Mouse (Mus musculus) midbrain, embryonic 14.5 days (tissue): ENCODE data around the gene Rps6kb1. TPM values are rescaled to one million over a fixed set of nuclear protein-coding genes. Genes with fewer than 3 reads are reported as not detected.
"Not testable (repeated sequence)": the region's sequence is repeated elsewhere in the genome, so short reads cannot be mapped to it uniquely, and the experiment has no call there.

ENCODE experiments used
- ATAC-seq: fragments of 200-750 bp; cut with Nextera tagmentation; 2 replicates; pipeline ENCODE4 v1.8.0; 2017; ENCODE audit warnings: moderate number of reproducible peaks, moderate library complexity; ENCODE audit not compliant: low FRiP score, low TSS enrichment
- DNase-seq: peaks from one replicate; pipeline ENCODE4 v3.0.0-alpha.2; 2015
- H3K27ac ChIP-seq: fragments of 300-500 bp; sonication (generic); replicated peaks from 2 replicates; pipeline ENCODE4 v1.5.1; 2014; ENCODE audit warnings: mild to moderate bottlenecking, low read depth, low read length, moderate library complexity
- H3K27me3 ChIP-seq: fragments of 300-500 bp; sonication (generic); 2 replicates; pipeline ENCODE4 v1.6.1; 2014; ENCODE audit warnings: low read length, control low read depth, mixed read lengths; ENCODE audit not compliant: control insufficient read depth, insufficient read depth
- H3K36me3 ChIP-seq: fragments of 300-500 bp; sonication (generic); 2 replicates; pipeline ENCODE4 v1.6.1; 2014; ENCODE audit warnings: low read length, control low read depth; ENCODE audit not compliant: control insufficient read depth, insufficient read depth
- H3K4me1 ChIP-seq: fragments of 300-500 bp; sonication (generic); 2 replicates; pipeline ENCODE4 v1.6.1; 2014; ENCODE audit warnings: mild to moderate bottlenecking, antibody characterized with exemption, low read length, control low read depth; ENCODE audit not compliant: control insufficient read depth, insufficient read depth
- H3K4me2 ChIP-seq: fragments of 300-500 bp; sonication (generic); 2 replicates; pipeline ENCODE4 v1.6.1; 2014; ENCODE audit warnings: mild to moderate bottlenecking, low read length, moderate library complexity
- H3K4me3 ChIP-seq: fragments of 300-500 bp; sonication (generic); replicated peaks from 2 replicates; pipeline ENCODE4 v1.5.1; 2014; ENCODE audit warnings: low read depth, low read length
- H3K9ac ChIP-seq: fragments of 300-500 bp; sonication (generic); replicated peaks from 2 replicates; pipeline ENCODE4 v1.6.1; 2014; ENCODE audit warnings: mild to moderate bottlenecking, low read length, moderate library complexity
- H3K9me3 ChIP-seq: fragments of 300-500 bp; sonication (generic); 2 replicates; pipeline ENCODE4 v1.6.1; 2016; ENCODE audit warnings: low read length, control low read depth, mixed read lengths; ENCODE audit not compliant: control insufficient read depth
- WGBS: fragments of 180-500 bp; shearing (Covaris S2); extraction: QIAGEN DNeasy Blood & Tissue Kit; methylation state at CpG from one replicate; pipeline ENCODE4 v1.1.7; 2014; 5-methylcytosine and 5-hydroxymethylcytosine counted together
- polyA plus RNA-seq: library from polyadenylated mRNA; unstranded; fragments of >200 nt; fragmentation: Nextera tagmentation; extraction: Ambion mirVana; gene quantifications from 2 replicates; pipeline ENCODE4 v1.2.1, GENCODE M21; 2014

Gene Rps6kb1
- polyA plus RNA-seq, 1 experiment from 2014 or later: 47.8 TPM

GRCm38 (mm10) chr11:86538786-86539185 lies 5.8 kb downstream of the Rps6kb1 start:
- Histone ChIP-seq H3K36me3 (peaks cover under 1% of the 10 kb centered on the region; the same call in 1 of the 2 replicates), H3K9ac (no peak overlapping the region), H3K27ac (no peak overlapping the region), H3K4me2 (no peak overlapping the region), H3K4me3 (no peak overlapping the region), H3K9me3 (no peaks in the 10 kb centered on the region), H3K4me1 (peaks cover 5% of the 10 kb centered on the region), H3K27me3 (no peaks in the 10 kb centered on the region)
- no peak for DNase-seq
- 97% methylated on average over 4 of the region's 4 CpGs for WGBS
- ATAC-seq: no peak

- Histone ChIP-seq H3K36me3 (peaks cover 17% of the 10 kb centered on the region), H3K27me3 (no peaks in the 10 kb centered on the region), H3K27ac (no peak overlapping the region), H3K4me1 (no peaks in the 10 kb centered on the region), H3K9me3 (no peaks in the 10 kb centered on the region), H3K9ac (no peak overlapping the region), H3K4me2 (no peak overlapping the region), H3K4me3 (no peak overlapping the region)
- ATAC-seq: no peak
- no peak for DNase-seq
- WGBS: 97% methylated on average over 5 of the region's 5 CpGs
Measured at GRCm38 (mm10) chr11:86534201-86534910, 10.2 kb downstream of the Rps6kb1 start.

GRCm38 (mm10) chr11:86533302-86533701 lies 11.3 kb downstream of the Rps6kb1 start:
- not testable (repeated sequence) for H3K27me3 ChIP-seq, DNase-seq, H3K9me3 ChIP-seq, H3K4me3 ChIP-seq, H3K4me2 ChIP-seq, ATAC-seq, H3K4me1 ChIP-seq, H3K9ac ChIP-seq, H3K27ac ChIP-seq
- 91% methylated on average over 6 of the region's 6 CpGs for WGBS
- peaks cover 22% of the 10 kb centered on the region for H3K36me3 ChIP-seq

GRCm38 (mm10) chr11:86532834-86533233 lies 11.8 kb downstream of the Rps6kb1 start:
- Histone ChIP-seq H3K27me3 (no peaks in the 10 kb centered on the region), H3K36me3 (peaks cover 23% of the 10 kb centered on the region), H3K4me1 (no peaks in the 10 kb centered on the region), H3K4me2 (no peak overlapping the region), H3K9ac (no peak overlapping the region), H3K4me3 (no peak overlapping the region), H3K9me3 (no peaks in the 10 kb centered on the region), H3K27ac (no peak overlapping the region)
- DNase-seq: peak; percentile 35
- WGBS: 76% methylated on average over 1 of the region's 1 CpGs
- ATAC-seq: no peak

- no peak overlapping the region for H3K4me3 ChIP-seq
- H3K36me3 ChIP-seq: peaks cover 64% of the 10 kb centered on the region
- WGBS: 98% methylated on average over 4 of the region's 4 CpGs
- H3K27me3 ChIP-seq: no peaks in the 10 kb centered on the region
- no peaks in the 10 kb centered on the region for H3K9me3 ChIP-seq
- no peak for ATAC-seq
- H3K27ac ChIP-seq: no peak overlapping the region
- no peak for DNase-seq
- H3K4me2 ChIP-seq: no peak overlapping the region
- no peak overlapping the region for H3K9ac ChIP-seq
- H3K4me1 ChIP-seq: no peaks in the 10 kb centered on the region
Measured at GRCm38 (mm10) chr11:86527528-86527927, 17.1 kb downstream of the Rps6kb1 start.

GRCm38 (mm10) chr11:86519751-86520150 lies 24.9 kb downstream of the Rps6kb1 start:
- no peak for ATAC-seq
- Histone ChIP-seq H3K36me3 (peaks cover 84% of the 10 kb centered on the region), H3K9ac (no peak overlapping the region), H3K4me2 (no peak overlapping the region), H3K4me3 (no peak overlapping the region), H3K27ac (no peak overlapping the region), H3K9me3 (no peaks in the 10 kb centered on the region), H3K4me1 (no peaks in the 10 kb centered on the region), H3K27me3 (no peaks in the 10 kb centered on the region)
- DNase-seq: no peak
- WGBS: 96% methylated on average over 7 of the region's 7 CpGs

- Histone ChIP-seq H3K9ac (no peak overlapping the region), H3K36me3 (peaks cover 80% of the 10 kb centered on the region), H3K27me3 (no peaks in the 10 kb centered on the region), H3K27ac (no peak overlapping the region), H3K4me2 (no peak overlapping the region), H3K4me3 (no peak overlapping the region), H3K4me1 (no peaks in the 10 kb centered on the region), H3K9me3 (no peaks in the 10 kb centered on the region)
- ATAC-seq: no peak
- no peak for DNase-seq
- WGBS: 91% methylated on average over 3 of the region's 3 CpGs
Measured at GRCm38 (mm10) chr11:86517229-86517628, 27.4 kb downstream of the Rps6kb1 start.

GRCm38 (mm10) chr11:86516620-86517019 lies 28.0 kb downstream of the Rps6kb1 start:
- H3K27me3 ChIP-seq: no peaks in the 10 kb centered on the region
- H3K4me3 ChIP-seq: no peak overlapping the region
- ATAC-seq (no peak), DNase-seq (no peak)
- H3K4me1 ChIP-seq: no peaks in the 10 kb centered on the region
- H3K9me3 ChIP-seq: no peaks in the 10 kb centered on the region
- no peak overlapping the region for H3K4me2 ChIP-seq
- WGBS: 96% methylated on average over 3 of the region's 3 CpGs
- H3K27ac ChIP-seq: no peak overlapping the region
- peaks cover 81% of the 10 kb centered on the region for H3K36me3 ChIP-seq
- no peak overlapping the region for H3K9ac ChIP-seq

GRCm38 (mm10) chr11:86507991-86508390 lies 36.6 kb downstream of the Rps6kb1 start:
- H3K36me3 ChIP-seq: peaks cover 87% of the 10 kb centered on the region

More at GRCm38 (mm10) chr11:86507991-86508390, 36.6 kb downstream of the Rps6kb1 start:
- H3K9ac ChIP-seq: no peak overlapping the region
- H3K4me2 ChIP-seq: no peak overlapping the region
- no peak overlapping the region for H3K4me3 ChIP-seq
- ATAC-seq (no peak), DNase-seq (no peak)
- H3K27ac ChIP-seq: no peak overlapping the region
- H3K27me3 ChIP-seq: no peaks in the 10 kb centered on the region
- H3K4me1 ChIP-seq: no peaks in the 10 kb centered on the region
- H3K9me3 ChIP-seq: no peaks in the 10 kb centered on the region
- 95% methylated on average over 2 of the region's 2 CpGs for WGBS
